Mouse (Mus musculus) intestine, postnatal 0 days (tissue): ENCODE measurements around the gene Itga1. TPM values are rescaled to one million over a fixed set of nuclear protein-coding genes. Genes with fewer than 3 reads are reported as not detected.

Source experiments
- ATAC-seq: fragments of 200-750 bp; cut with Nextera tagmentation; 2 replicates; pipeline ENCODE4 v1.8.0; 2017; ENCODE audit warnings: mild to moderate bottlenecking, moderate TSS enrichment, moderate library complexity
- H3K27ac ChIP-seq: fragments of 300-500 bp; sonication (generic); 2 replicates; pipeline ENCODE4 v1.5.1; 2014; ENCODE audit warnings: mild to moderate bottlenecking, low read depth, low read length, moderate library complexity
- H3K27me3 ChIP-seq: fragments of 300-500 bp; sonication (generic); replicated peaks from 2 replicates; pipeline ENCODE4 v1.6.1; 2014; ENCODE audit warnings: low read length, mixed read lengths; ENCODE audit not compliant: control insufficient read depth, insufficient read depth
- H3K36me3 ChIP-seq: fragments of 300-500 bp; sonication (generic); 2 replicates; pipeline ENCODE4 v1.6.1; 2014; ENCODE audit warnings: mild to moderate bottlenecking, moderate library complexity; ENCODE audit not compliant: control insufficient read depth, insufficient read depth
- H3K4me1 ChIP-seq: fragments of 300-500 bp; sonication (generic); replicated peaks from 2 replicates; pipeline ENCODE4 v1.6.1; 2014; ENCODE audit warnings: antibody characterized with exemption, low read length, mixed read lengths; ENCODE audit not compliant: control insufficient read depth, insufficient read depth
- H3K4me2 ChIP-seq: fragments of 300-500 bp; sonication (generic); replicated peaks from 2 replicates; pipeline ENCODE4 v1.6.1; 2014; ENCODE audit warnings: low read depth, mild to moderate bottlenecking, moderate library complexity
- H3K4me3 ChIP-seq: fragments of 300-500 bp; sonication (generic); 2 replicates; pipeline ENCODE4 v1.5.1; 2014; ENCODE audit warnings: low read depth, low read length
- H3K9ac ChIP-seq: fragments of 300-500 bp; sonication (generic); 2 replicates; pipeline ENCODE4 v1.6.1; 2014; ENCODE audit warnings: mild to moderate bottlenecking, low read depth, low read length
- H3K9me3 ChIP-seq: fragments of 300-500 bp; sonication (generic); 2 replicates; pipeline ENCODE4 v1.6.1; 2016; ENCODE audit warnings: mixed run types; ENCODE audit not compliant: control insufficient read depth
- CTCF ChIP-seq: sonication (generic); IDR thresholded peaks from 2 replicates; pipeline ENCODE4 v1.5.1; 2016; ENCODE audit warnings: low read depth, mild to moderate bottlenecking, control low read depth, antibody characterized with exemption, moderate library complexity
- WGBS: fragments of 180-500 bp; shearing (Covaris S2); extraction: QIAGEN DNeasy Blood & Tissue Kit; methylation state at CpG from one replicate; pipeline ENCODE4 v1.1.7; 2014; 5-methylcytosine and 5-hydroxymethylcytosine counted together
- polyA plus RNA-seq: library from polyadenylated mRNA; unstranded; fragments of >200 nt; fragmentation: Nextera tagmentation; extraction: Ambion mirVana; gene quantifications from 2 replicates; pipeline ENCODE4 v1.2.1, GENCODE M21; 2015

The Itga1 gene
- polyA plus RNA-seq, 1 experiment from 2014 or later, result 12.8 TPM

- H3K9ac ChIP-seq, result no peak overlapping the region
- no peak overlapping the region for H3K4me2 ChIP-seq
- TF ChIP-seq CTCF, result no peak
- H3K4me1 ChIP-seq, result no peaks in the 10 kb centered on the region
- no peak overlapping the region for H3K27ac ChIP-seq
- no peaks in the 10 kb centered on the region for H3K9me3 ChIP-seq
- H3K27me3 ChIP-seq, result no peaks in the 10 kb centered on the region
- H3K4me3 ChIP-seq, result no peak overlapping the region
- ATAC-seq, result no peak
- WGBS, result 71% methylated on average over 13 of the region's 13 CpGs
- H3K36me3 ChIP-seq, result no peaks in the 10 kb centered on the region
Observed at GRCm38 (mm10) chr13:115050660-115051559, 50.9 kb downstream of the Itga1 start.

GRCm38 (mm10) chr13:115042652-115043051 is 59.1 kb downstream of the Itga1 start:
- no peak overlapping the region for H3K4me3 ChIP-seq
- no peak for TF ChIP-seq CTCF
- no peak overlapping the region for H3K9ac ChIP-seq
- H3K4me2 ChIP-seq, result no peak overlapping the region
- no peak for ATAC-seq
- no peaks in the 10 kb centered on the region for H3K9me3 ChIP-seq
- WGBS, result 39% methylated on average over 2 of the region's 2 CpGs
- H3K27me3 ChIP-seq, result no peaks in the 10 kb centered on the region
- H3K36me3 ChIP-seq, result no peaks in the 10 kb centered on the region
- no peaks in the 10 kb centered on the region for H3K4me1 ChIP-seq
- no peak overlapping the region for H3K27ac ChIP-seq

GRCm38 (mm10) chr13:115037304-115037703 is 64.5 kb downstream of the Itga1 start:
- H3K36me3 ChIP-seq, result no peaks in the 10 kb centered on the region
- no peak overlapping the region for H3K9ac ChIP-seq
- H3K4me2 ChIP-seq, result no peak overlapping the region
- no peak for TF ChIP-seq CTCF
- H3K27ac ChIP-seq, result no peak overlapping the region
- H3K9me3 ChIP-seq, result no peaks in the 10 kb centered on the region
- H3K27me3 ChIP-seq, result no peaks in the 10 kb centered on the region
- ATAC-seq, result no peak
- no peaks in the 10 kb centered on the region for H3K4me1 ChIP-seq
- no peak overlapping the region for H3K4me3 ChIP-seq
- 79% methylated on average over 4 of the region's 4 CpGs for WGBS

- H3K36me3 ChIP-seq, result no peaks in the 10 kb centered on the region
- H3K4me1 ChIP-seq, result no peaks in the 10 kb centered on the region
- no peak overlapping the region for H3K4me3 ChIP-seq
- no peak overlapping the region for H3K27ac ChIP-seq
- H3K4me2 ChIP-seq, result no peak overlapping the region
- TF ChIP-seq CTCF, result no peak
- ATAC-seq, result no peak
- 57% methylated on average over 8 of the region's 8 CpGs for WGBS
- no peaks in the 10 kb centered on the region for H3K27me3 ChIP-seq
- H3K9me3 ChIP-seq, result no peaks in the 10 kb centered on the region
- H3K9ac ChIP-seq, result no peak overlapping the region
Observed at GRCm38 (mm10) chr13:115035387-115035786, 66.4 kb downstream of the Itga1 start.

- 73% methylated on average over 2 of the region's 2 CpGs for whole genome bisulfite sequencing
- Histone ChIP-seq H3K9ac (no peak overlapping the region), H3K4me1 (no peaks in the 10 kb centered on the region), H3K27me3 (no peaks in the 10 kb centered on the region), H3K4me3 (no peak overlapping the region), H3K36me3 (no peaks in the 10 kb centered on the region), H3K27ac (no peak overlapping the region), H3K9me3 (no peaks in the 10 kb centered on the region), H3K4me2 (no peak overlapping the region)
- no peak for TF ChIP-seq CTCF
- no peak for ATAC-seq
Observed at GRCm38 (mm10) chr13:115033135-115033534, 68.6 kb downstream of the Itga1 start.

- no peak overlapping the region for H3K27ac ChIP-seq
- H3K4me1 ChIP-seq, result no peaks in the 10 kb centered on the region
- H3K27me3 ChIP-seq, result no peaks in the 10 kb centered on the region
- ATAC-seq, result no peak
- no peak for TF ChIP-seq CTCF
- H3K36me3 ChIP-seq, result no peaks in the 10 kb centered on the region
- no peak overlapping the region for H3K4me2 ChIP-seq
- no peaks in the 10 kb centered on the region for H3K9me3 ChIP-seq
- 72% methylated on average over 17 of the region's 17 CpGs for WGBS
- H3K4me3 ChIP-seq, result no peak overlapping the region
- H3K9ac ChIP-seq, result no peak overlapping the region
Observed at GRCm38 (mm10) chr13:115031177-115032000, 70.4 kb downstream of the Itga1 start.
